Mouse (Mus musculus): ENCODE results near the gene App. TPM values are rescaled to one million over a fixed set of nuclear protein-coding genes. Genes with fewer than 3 reads are reported as not detected.

App gene
- polyA plus RNA-seq (2012; rRNA removed): 380 and 465 TPM in 2 replicates

DNA sequence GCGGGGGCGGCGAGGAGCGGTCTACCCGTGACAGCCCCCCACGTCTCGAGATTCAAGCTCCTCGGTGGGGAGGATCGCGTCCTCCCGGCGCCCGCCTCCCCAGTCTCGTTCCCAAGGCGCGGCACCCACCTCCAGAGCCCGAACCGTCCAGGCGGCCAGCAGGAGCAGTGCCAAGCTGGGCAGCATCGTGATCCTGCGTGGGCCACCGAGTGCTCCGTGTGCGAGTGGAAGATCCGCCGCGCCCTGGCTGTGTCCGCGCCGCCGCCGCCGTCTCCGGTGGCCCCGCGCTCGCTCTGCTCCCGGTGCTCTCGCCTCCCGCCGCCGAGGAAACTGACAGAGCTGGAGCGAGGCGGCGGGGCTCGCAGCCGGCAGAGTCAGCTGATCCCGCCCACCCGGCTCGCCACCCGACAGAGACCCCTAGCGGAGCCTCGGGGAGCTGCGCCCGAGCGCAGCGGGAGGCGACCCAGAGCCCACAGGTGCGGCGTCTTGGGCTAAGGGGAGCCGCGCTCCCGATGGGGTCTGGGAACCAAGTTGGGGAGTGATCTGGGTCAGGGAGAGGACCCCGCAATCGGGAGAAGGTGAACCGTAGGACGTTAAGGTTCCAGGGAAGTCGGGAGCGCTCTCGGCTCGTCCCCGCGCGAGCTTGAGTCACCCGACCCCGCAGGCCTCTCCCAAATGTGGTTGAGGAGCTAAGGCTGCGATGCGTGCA lies at the start of gene App:
Gene App, minus strand, starts transcription at position 394 of the 709 bp plus-strand sequence.

Measured in central nervous system, embryonic 14 days (tissue).